Mouse (Mus musculus) forebrain, embryonic 13.5 days (tissue): ENCODE results near the gene Usp12. TPM values are rescaled to one million over a fixed set of nuclear protein-coding genes. Genes with fewer than 3 reads are reported as not detected.

Experiments
- ATAC-seq: fragments of 200-750 bp; cut with Nextera tagmentation; 2 replicates; pipeline ENCODE4 v1.8.0; 2017
- H3K27ac ChIP-seq: fragments of 300-500 bp; sonication (generic); 2 replicates; pipeline ENCODE4 v1.5.1; 2015; ENCODE audit warnings: inconsistent platforms, mild to moderate bottlenecking, moderate library complexity
- H3K27me3 ChIP-seq: fragments of 300-500 bp; sonication (generic); 2 replicates; pipeline ENCODE4 v1.6.1; 2015; ENCODE audit warnings: mild to moderate bottlenecking, inconsistent platforms
- H3K36me3 ChIP-seq: fragments of 300-500 bp; sonication (generic); 2 replicates; pipeline ENCODE4 v1.6.1; 2015; ENCODE audit warnings: mild to moderate bottlenecking, inconsistent platforms; ENCODE audit not compliant: poor library complexity, severe bottlenecking
- H3K4me1 ChIP-seq: fragments of 300-500 bp; sonication (generic); 2 replicates; pipeline ENCODE4 v1.6.1; 2015; ENCODE audit warnings: inconsistent platforms
- H3K4me2 ChIP-seq: fragments of 300-500 bp; sonication (generic); 2 replicates; pipeline ENCODE4 v1.6.1; 2015; ENCODE audit warnings: inconsistent platforms, mild to moderate bottlenecking, moderate library complexity
- H3K4me3 ChIP-seq: fragments of 300-500 bp; sonication (generic); 2 replicates; pipeline ENCODE4 v1.5.1; 2015; ENCODE audit warnings: mild to moderate bottlenecking, inconsistent platforms
- H3K9ac ChIP-seq: fragments of 300-500 bp; sonication (generic); 2 replicates; pipeline ENCODE4 v1.6.1; 2015; ENCODE audit warnings: mild to moderate bottlenecking, inconsistent platforms
- H3K9me3 ChIP-seq: fragments of 300-500 bp; sonication (generic); replicated peaks from 2 replicates; pipeline ENCODE4 v1.6.1; 2016; ENCODE audit warnings: inconsistent platforms
- WGBS: fragments of 180-500 bp; shearing (Covaris S2); methylation state at CpG from one replicate; pipeline ENCODE4 v1.1.7; 2015; 5-methylcytosine and 5-hydroxymethylcytosine counted together
- polyA plus RNA-seq: library from polyadenylated mRNA; unstranded; fragments of >200 nt; fragmentation: Nextera tagmentation; extraction: Ambion mirVana; gene quantifications from 2 replicates; pipeline ENCODE4 v1.2.1, GENCODE M21; 2015

The Usp12 gene
- polyA plus RNA-seq, 1 experiment from 2014 or later = 11.0 TPM

GRCm38 (mm10) chr5:146832435-146832768, 37.6 kb upstream of the Usp12 start:
- Histone ChIP-seq H3K36me3 (peaks cover 32% of the 10 kb centered on the region), H3K27ac (peak overlapping the region; percentile 81), H3K4me1 (peaks cover 18% of the 10 kb centered on the region), H3K4me3 (peak overlapping the region; percentile 87), H3K27me3 (no peaks in the 10 kb centered on the region), H3K4me2 (peak overlapping the region; percentile 82), H3K9ac (peak overlapping the region; percentile 96), H3K9me3 (no peaks in the 10 kb centered on the region)
- no peak for ATAC-seq
- WGBS = 53% methylated on average over 7 of the region's 7 CpGs

DNA sequence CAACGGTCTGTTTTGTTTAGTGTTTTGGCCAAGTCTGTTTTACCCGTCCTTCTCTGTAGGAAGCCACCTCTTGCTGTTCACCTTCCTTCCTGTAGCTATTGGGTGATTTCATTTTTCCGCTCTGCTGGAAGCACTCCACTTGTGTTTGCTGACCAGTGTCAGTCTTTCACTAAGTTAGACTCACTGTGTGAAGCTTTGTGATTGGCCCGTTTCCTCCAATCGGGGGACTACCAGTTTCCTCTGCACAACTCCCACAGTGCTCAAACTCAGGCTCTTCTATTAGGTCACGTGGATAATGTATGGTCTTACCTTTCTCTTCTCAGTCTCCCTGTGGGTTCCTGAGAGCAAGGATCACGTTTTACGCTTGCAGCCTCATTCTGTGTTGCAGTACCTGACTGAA, 34.7 kb upstream of the Usp12 start:
- H3K4me2 ChIP-seq = no peak overlapping the region
- H3K27me3 ChIP-seq = no peaks in the 10 kb centered on the region
- no peak overlapping the region for H3K9ac ChIP-seq
- no peak overlapping the region for H3K27ac ChIP-seq
- no peak overlapping the region for H3K4me3 ChIP-seq
- ATAC-seq = no peak
- no peaks in the 10 kb centered on the region for H3K9me3 ChIP-seq
- H3K4me1 ChIP-seq = peaks cover 16% of the 10 kb centered on the region
- H3K36me3 ChIP-seq = peaks cover 4% of the 10 kb centered on the region; the same call in 1 of the 2 replicates
- 52% methylated on average over 8 of the region's 8 CpGs for WGBS

DNA sequence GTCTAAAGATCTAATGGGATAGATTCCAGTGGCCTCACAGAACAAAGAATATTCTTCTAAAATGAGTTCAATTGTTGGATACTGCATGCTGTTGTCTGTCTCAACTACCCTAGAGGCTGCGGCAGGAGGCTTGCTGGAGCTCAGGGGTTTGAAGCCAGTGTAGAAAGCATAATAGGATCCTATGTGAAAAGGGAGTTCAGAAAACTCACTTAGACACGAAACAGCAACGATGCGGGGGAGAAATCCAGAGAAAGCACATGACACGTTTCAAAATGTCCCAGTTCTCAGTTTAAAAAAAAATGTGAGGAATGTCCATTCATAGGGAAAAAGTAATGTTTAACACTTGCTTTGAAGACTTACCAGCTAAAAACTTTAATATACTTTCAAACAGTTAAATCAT, 28.2 kb upstream of the Usp12 start:
- WGBS = 82% methylated on average over 5 of the region's 5 CpGs
- no peak overlapping the region for H3K27ac ChIP-seq
- no peaks in the 10 kb centered on the region for H3K9me3 ChIP-seq
- H3K9ac ChIP-seq = no peak overlapping the region
- H3K36me3 ChIP-seq = no peaks in the 10 kb centered on the region
- H3K4me3 ChIP-seq = no peak overlapping the region
- no peaks in the 10 kb centered on the region for H3K27me3 ChIP-seq
- no peaks in the 10 kb centered on the region for H3K4me1 ChIP-seq
- no peak overlapping the region for H3K4me2 ChIP-seq
- ATAC-seq = no peak

GRCm38 (mm10) chr5:146818906-146819623, 24.3 kb upstream of the Usp12 start:
- H3K4me1 ChIP-seq = no peaks in the 10 kb centered on the region
- 75% methylated on average over 8 of the region's 8 CpGs for WGBS
- H3K9me3 ChIP-seq = no peaks in the 10 kb centered on the region
- no peak overlapping the region for H3K4me2 ChIP-seq
- H3K36me3 ChIP-seq = no peaks in the 10 kb centered on the region
- no peaks in the 10 kb centered on the region for H3K27me3 ChIP-seq
- no peak overlapping the region for H3K9ac ChIP-seq
- H3K4me3 ChIP-seq = no peak overlapping the region
- no peak overlapping the region for H3K27ac ChIP-seq
- no peak for ATAC-seq

- Histone ChIP-seq H3K4me2 (no peak overlapping the region), H3K4me3 (no peak overlapping the region), H3K4me1 (no peaks in the 10 kb centered on the region), H3K27ac (no peak overlapping the region), H3K27me3 (no peaks in the 10 kb centered on the region), H3K9me3 (no peaks in the 10 kb centered on the region), H3K36me3 (no peaks in the 10 kb centered on the region), H3K9ac (no peak overlapping the region)
- no peak for ATAC-seq
- WGBS = 88% methylated on average over 8 of the region's 8 CpGs
Measured at GRCm38 (mm10) chr5:146817583-146817982, 22.8 kb upstream of the Usp12 start.

DNA sequence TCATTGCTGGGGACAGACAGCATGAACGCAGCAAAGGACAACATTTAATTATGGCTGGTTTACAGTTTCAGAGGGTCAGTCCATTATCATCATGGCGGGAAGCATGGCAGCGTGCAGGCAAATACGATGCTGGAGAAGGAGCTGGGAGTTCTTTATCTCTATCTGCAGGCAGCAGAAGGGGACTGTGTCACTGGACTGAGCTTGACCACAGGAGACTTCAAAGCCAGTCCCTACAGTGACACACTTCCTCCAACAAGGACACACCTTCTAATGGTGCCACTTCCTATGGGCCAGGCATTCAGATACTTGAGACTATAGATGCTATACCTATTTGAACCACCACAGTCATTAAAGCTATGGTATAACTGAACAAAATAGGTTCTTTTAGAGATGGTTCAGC, 20.6 kb upstream of the Usp12 start:
- H3K27me3 ChIP-seq = no peaks in the 10 kb centered on the region
- H3K4me3 ChIP-seq = no peak overlapping the region
- no peak overlapping the region for H3K27ac ChIP-seq
- H3K4me2 ChIP-seq = no peak overlapping the region
- no peak for ATAC-seq
- 86% methylated on average over 4 of the region's 4 CpGs for WGBS
- H3K4me1 ChIP-seq = no peaks in the 10 kb centered on the region
- no peaks in the 10 kb centered on the region for H3K36me3 ChIP-seq
- no peaks in the 10 kb centered on the region for H3K9me3 ChIP-seq
- H3K9ac ChIP-seq = no peak overlapping the region

DNA sequence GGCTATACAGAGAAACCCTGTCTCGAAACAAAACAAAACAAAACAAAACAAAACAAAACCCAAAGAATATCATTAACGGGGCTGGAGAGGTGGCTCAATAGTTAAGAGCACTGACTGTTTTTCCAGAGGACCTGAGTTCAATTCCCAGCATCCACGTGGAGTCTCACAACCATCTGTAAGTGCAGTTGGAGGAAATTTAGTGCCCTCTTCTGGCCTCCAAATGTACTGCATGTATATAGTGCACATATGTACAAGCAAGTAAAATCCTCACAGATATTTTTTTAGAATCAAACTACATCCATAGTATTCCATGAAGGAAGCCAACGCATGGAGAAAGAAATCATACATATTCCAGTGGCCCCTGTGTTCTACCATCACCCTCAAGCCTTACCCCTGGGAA, 18.6 kb upstream of the Usp12 start:
- no peaks in the 10 kb centered on the region for H3K4me1 ChIP-seq

GRCm38 (mm10) chr5:146812866-146813265, 18.1 kb upstream of the Usp12 start:
- Histone ChIP-seq H3K27ac (no peak overlapping the region), H3K9me3 (no peaks in the 10 kb centered on the region), H3K4me2 (no peak overlapping the region), H3K27me3 (no peaks in the 10 kb centered on the region), H3K36me3 (no peaks in the 10 kb centered on the region), H3K4me1 (no peaks in the 10 kb centered on the region), H3K4me3 (no peak overlapping the region), H3K9ac (no peak overlapping the region)
- whole genome bisulfite sequencing = 88% methylated on average over 5 of the region's 5 CpGs
- ATAC-seq = no peak

More for the DNA sequence above, 18.6 kb upstream of the Usp12 start:
- no peaks in the 10 kb centered on the region for H3K36me3 ChIP-seq
- H3K9me3 ChIP-seq = no peaks in the 10 kb centered on the region
- H3K27me3 ChIP-seq = no peaks in the 10 kb centered on the region
- WGBS = 82% methylated on average over 4 of the region's 4 CpGs
- no peak for ATAC-seq
- no peak overlapping the region for H3K4me3 ChIP-seq
- H3K27ac ChIP-seq = no peak overlapping the region
- H3K4me2 ChIP-seq = no peak overlapping the region
- no peak overlapping the region for H3K9ac ChIP-seq

GRCm38 (mm10) chr5:146809951-146810350, 15.1 kb upstream of the Usp12 start:
- no peak for ATAC-seq

DNA sequence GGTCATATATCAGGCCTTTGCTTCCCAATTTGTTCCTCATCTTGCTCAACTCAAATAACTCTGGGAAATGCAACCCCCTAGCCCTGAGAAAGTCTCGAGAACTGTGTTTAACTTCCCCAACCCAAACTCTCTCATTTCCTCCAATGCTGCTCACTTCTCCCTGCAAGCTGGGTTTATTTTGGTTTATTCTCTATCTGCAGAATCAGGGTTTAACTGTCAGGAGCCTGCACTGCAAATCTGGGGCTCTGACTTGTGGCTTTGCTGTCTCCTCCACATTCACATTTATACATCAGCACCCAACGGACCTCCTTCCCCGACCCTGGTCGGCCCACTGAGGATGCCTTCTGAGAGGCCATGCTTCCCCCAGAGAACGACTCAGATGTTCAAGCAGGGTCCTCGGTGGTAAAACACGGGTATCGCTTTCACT, 11.2 kb upstream of the Usp12 start:
- Histone ChIP-seq H3K9me3 (no peaks in the 10 kb centered on the region; the same call in 1 of the 2 replicates), H3K36me3 (no peaks in the 10 kb centered on the region), H3K4me2 (no peak overlapping the region), H3K4me3 (no peak overlapping the region), H3K4me1 (no peaks in the 10 kb centered on the region), H3K27me3 (no peaks in the 10 kb centered on the region), H3K9ac (no peak overlapping the region), H3K27ac (no peak overlapping the region)
- WGBS = 79% methylated on average over 8 of the region's 8 CpGs
- ATAC-seq = no peak

More at GRCm38 (mm10) chr5:146809951-146810350, 15.1 kb upstream of the Usp12 start:
- Histone ChIP-seq H3K4me3 (no peak overlapping the region), H3K36me3 (no peaks in the 10 kb centered on the region), H3K27me3 (no peaks in the 10 kb centered on the region), H3K9ac (no peak overlapping the region), H3K4me1 (no peaks in the 10 kb centered on the region), H3K4me2 (no peak overlapping the region), H3K9me3 (no peaks in the 10 kb centered on the region), H3K27ac (no peak overlapping the region)
- WGBS = 78% methylated on average over 5 of the region's 5 CpGs

GRCm38 (mm10) chr5:146798031-146798430, 3.2 kb upstream of the Usp12 start:
- WGBS = 64% methylated on average over 9 of the region's 9 CpGs
- no peak overlapping the region for H3K4me2 ChIP-seq
- H3K9ac ChIP-seq = no peak overlapping the region
- no peaks in the 10 kb centered on the region for H3K27me3 ChIP-seq
- no peak overlapping the region for H3K4me3 ChIP-seq
- H3K4me1 ChIP-seq = peaks cover 10% of the 10 kb centered on the region
- no peak for ATAC-seq
- no peaks in the 10 kb centered on the region for H3K36me3 ChIP-seq
- no peaks in the 10 kb centered on the region; the same call in 1 of the 2 replicates for H3K9me3 ChIP-seq
- H3K27ac ChIP-seq = no peak overlapping the region

- 67% methylated on average over 13 of the region's 13 CpGs for WGBS
- H3K4me1 ChIP-seq = peaks cover 32% of the 10 kb centered on the region
- H3K4me3 ChIP-seq = no peak overlapping the region
- no peaks in the 10 kb centered on the region for H3K9me3 ChIP-seq
- no peak overlapping the region for H3K27ac ChIP-seq
- no peaks in the 10 kb centered on the region for H3K36me3 ChIP-seq
- no peak for ATAC-seq
- H3K27me3 ChIP-seq = no peaks in the 10 kb centered on the region
- no peak overlapping the region for H3K4me2 ChIP-seq
- H3K9ac ChIP-seq = no peak overlapping the region
Measured at GRCm38 (mm10) chr5:146795728-146796127, 922 bp upstream of the Usp12 start.
